Mouse (Mus musculus): ENCODE measurements around the gene Dexi.

GRCm38 (mm10) chr16:10585165-10585564 is 42.3 kb upstream of the Dexi start:
- TF ChIP-seq POLR2A (IDR thresholded peaks at IDR 0.05; ENCODE audit: insufficient read length, low read depth) (no peak), USF1 (IDR thresholded peaks at IDR 0.05; ENCODE audit: low read depth) (no peak), POLR2AphosphoS2 (IDR thresholded peaks at IDR 0.05; ENCODE audit: insufficient read length, low read depth) (no peak), CEBPB (IDR thresholded peaks at IDR 0.05; ENCODE audit: insufficient read depth, poor library complexity, severe bottlenecking) (no peak), MYOD1 (IDR thresholded peaks at IDR 0.05; ENCODE audit: control insufficient read depth in 1 of 3, insufficient read length in 2 of 3, low read depth in 2 of 3) (no peak), MAX (IDR thresholded peaks at IDR 0.05; ENCODE audit: low read depth) (no peak), E2F4 (IDR thresholded peaks at IDR 0.05; ENCODE audit: insufficient read depth) (no peak), MYOG (IDR thresholded peaks at IDR 0.05; ENCODE audit: control insufficient read depth in 1 of 3, insufficient read depth in 1 of 3, insufficient read length in 2 of 3, low read depth in 2 of 3) (no peak), REST (IDR thresholded peaks at IDR 0.05; ENCODE audit: insufficient read depth, insufficient read length) (no peak), TCF12 (IDR thresholded peaks at IDR 0.05; ENCODE audit: insufficient read depth, poor library complexity, severe bottlenecking) (no peak)

All from myocyte (in vitro differentiated cells).